Mouse (Mus musculus): ENCODE measurements around the gene Kank2. TPM values are rescaled to one million over a fixed set of nuclear protein-coding genes. Genes with fewer than 3 reads are reported as not detected.
"Not testable (repeated sequence)": the region's sequence is repeated elsewhere in the genome, so short reads cannot be mapped to it uniquely, and the experiment has no call there.

Kank2 gene
- total RNA-seq, 2 experiments from 2014 or later, result 7.4 to 7.6 TPM

DNA sequence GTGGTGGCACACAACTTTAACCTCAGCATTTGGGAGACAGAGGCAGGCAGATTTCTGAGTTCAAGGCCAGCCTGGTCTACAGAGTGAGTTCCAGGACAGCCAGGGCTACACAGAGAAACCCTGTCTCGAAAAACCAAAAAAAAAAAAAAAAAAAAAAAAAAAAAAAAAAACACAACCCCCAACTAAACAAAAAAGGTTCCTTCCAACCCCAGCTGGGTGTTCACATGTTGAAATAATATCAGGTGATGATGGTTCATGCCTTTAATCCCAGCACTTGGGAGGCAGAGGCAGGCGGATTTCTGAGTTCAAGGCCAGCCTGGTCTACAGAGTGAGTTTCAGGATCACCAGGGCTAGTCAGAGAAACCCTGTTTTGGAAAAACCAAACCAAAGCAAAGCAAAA lies 12.2 kb downstream of the Kank2 start:
- not testable (repeated sequence) for DNase-seq (ENCODE audit: low spot score in 2 of 2)

DNA sequence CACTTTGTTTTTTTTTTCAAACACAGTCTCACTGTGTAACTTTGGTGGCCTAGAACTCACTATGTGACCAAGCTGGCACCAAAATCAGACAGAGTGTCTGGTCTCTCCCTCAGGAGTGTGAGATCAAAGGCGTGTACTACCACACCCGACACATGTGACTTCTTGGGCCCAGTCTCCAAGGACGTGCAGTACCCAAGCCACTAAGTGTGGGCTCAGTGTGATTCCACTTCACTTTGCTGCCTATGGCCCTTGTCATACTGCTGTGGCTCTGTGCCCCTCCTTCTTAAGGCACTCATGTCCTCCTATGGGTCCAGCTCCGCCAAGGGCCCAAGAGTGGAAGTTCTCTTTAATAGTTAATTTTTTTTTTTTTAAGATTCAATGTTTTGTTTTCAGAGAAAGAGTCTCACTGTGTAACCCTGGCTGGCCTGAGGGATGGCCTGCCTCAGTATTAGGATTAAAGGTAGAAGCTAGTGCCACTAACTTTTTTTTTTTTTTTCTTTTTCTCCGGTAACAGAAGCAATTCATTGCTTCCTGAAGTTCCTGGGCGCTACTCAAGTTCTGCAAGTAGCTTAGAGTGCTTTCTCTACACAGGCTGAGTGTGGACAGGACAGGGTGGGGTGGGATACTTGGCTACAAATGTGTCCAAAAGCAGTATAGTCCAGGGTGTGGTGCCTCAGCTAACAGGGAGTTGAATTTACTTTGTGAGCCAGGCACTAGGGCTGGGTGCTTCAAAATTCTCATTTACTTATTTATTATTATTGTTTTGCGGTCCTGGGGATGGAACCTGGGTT lies 13.8 kb downstream of the Kank2 start:
- DNase-seq (ENCODE audit: low spot score in 2 of 2), result no peak

DNA sequence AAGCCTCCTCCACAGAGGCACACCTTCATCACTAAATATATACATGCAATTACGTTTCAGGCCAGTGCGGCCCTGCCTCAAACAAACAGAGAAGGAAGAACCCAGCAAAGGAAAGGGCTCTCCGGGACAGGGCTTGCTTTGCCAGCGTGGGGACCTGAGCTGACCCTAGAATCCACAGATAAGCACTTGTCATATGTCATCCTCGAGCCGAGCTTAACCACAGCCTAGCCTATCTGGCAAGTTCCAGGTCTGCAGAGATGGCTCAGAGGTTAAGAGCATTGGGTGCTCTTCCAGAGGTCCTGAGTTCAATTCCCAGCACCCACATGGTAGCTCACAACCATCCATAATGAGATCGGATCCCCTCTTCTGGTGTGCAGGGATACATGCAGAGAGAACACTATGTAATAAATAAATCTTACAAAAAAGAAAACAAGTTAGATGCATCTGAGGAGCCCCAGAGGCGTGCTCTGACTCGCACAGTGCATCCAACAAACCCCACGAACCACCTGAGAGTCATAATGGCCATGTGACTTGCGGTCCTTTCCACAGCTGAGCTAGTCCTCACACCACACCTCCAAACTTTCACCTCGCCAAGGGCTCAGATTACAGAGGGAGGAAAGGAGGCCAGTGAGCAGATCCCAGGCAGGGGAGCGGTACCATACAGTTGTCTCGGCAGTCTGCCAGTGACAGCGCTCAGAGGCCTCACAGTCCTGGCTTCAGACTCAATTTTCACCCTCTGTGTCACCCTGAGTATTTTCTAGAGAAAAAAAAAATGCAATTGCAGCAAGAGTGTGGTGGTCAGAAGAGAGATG lies 16.7 kb downstream of the Kank2 start:
- DNase-seq (ENCODE audit: low spot score in 2 of 2), result no peak

DNA sequence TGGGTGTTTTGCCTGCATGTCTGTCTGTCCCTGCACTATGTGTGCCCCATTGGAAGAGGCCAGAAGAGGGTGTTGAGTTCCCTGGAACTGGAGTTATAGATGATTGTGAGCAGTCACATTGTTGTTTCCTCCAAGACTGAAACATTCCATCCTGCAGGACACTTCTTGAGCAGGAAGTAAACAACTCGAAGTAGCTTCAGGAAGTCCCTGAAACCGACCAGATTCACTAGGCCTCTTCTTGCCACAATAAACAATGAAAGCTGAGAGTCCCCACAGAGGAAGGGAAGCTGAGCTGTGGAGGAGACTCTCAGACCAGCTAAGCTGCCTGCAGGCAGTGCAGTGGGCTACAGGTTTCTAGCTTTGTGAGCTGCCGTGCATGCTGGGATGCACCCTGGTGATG lies 20.8 kb downstream of the Kank2 start:
- no peak for DNase-seq (ENCODE audit: low spot score in 2 of 2)

DNA sequence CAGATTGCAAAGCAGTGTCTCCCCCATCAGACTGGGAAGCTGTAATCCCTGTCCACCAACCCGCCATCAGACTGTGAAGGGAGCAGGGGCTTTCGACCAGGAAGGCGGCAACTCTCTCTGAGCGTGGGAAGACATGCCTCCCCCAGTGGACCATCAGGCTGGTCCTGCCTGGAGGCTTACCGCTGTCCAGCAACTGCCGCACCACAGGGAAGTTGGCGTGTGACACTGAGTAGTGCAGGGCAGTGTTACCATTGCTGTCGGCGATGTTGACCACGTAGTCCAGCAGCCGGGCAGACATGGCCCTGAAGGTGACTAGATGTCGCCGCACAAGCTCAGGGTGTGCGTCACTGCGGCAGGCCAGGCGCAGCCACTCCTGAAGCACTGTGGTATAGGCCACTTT lies 24.2 kb downstream of the Kank2 start:
- no peak for DNase-seq (ENCODE audit: low spot score in 2 of 2)

DNA sequence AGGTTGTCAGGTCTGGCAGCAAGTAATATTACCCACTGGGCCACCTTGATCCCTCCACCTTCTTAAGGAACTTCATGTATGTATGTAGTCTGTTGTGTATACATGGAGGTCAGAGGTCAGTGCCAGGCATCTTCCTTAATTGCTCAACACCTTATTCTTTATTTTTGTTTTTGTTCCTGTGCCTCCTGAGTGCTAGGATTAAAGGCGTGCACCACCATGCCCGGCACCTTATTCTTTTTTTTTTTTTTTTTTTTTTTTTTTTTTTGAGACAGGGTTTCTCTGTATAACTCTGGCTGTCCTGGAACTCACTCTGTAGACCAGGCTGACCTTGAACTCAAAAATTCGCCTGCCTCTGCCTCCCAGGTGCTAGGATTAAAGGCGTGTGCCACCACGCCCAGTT lies 25.1 kb downstream of the Kank2 start:
- DNase-seq (ENCODE audit: low spot score in 2 of 2), result not testable (repeated sequence)

DNA sequence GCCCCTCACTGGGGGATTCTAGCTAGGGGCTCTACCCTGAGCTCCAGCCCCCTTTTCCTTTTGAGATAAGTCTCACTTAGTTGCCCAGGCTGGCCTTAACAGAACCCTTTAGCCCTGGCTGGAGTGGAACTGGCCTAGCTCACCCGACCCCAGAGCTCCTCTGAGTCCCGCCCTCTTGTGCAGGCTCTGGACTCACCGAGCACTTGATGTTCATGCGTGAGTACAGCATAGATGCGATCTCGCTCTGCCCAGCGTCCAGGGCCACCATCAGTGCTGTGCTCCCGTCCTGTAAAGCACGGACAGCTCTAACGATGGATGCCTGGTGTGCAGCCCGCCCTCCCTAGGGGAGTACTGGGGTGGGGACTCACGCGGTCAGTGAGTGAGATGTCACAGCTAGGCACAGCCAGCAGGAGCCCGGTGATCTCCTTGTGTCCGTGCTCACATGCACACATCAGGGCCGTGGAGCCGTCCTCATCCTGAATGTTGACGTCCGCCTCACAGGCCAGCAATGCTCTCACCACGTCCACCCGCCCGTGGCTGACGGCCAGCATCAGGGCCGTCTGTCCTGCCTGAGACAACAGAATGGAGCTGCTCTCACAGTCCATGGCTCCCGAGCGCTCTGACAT lies 28.9 kb downstream of the Kank2 start:
- no peak for DNase-seq (ENCODE audit: low spot score in 2 of 2)

DNA sequence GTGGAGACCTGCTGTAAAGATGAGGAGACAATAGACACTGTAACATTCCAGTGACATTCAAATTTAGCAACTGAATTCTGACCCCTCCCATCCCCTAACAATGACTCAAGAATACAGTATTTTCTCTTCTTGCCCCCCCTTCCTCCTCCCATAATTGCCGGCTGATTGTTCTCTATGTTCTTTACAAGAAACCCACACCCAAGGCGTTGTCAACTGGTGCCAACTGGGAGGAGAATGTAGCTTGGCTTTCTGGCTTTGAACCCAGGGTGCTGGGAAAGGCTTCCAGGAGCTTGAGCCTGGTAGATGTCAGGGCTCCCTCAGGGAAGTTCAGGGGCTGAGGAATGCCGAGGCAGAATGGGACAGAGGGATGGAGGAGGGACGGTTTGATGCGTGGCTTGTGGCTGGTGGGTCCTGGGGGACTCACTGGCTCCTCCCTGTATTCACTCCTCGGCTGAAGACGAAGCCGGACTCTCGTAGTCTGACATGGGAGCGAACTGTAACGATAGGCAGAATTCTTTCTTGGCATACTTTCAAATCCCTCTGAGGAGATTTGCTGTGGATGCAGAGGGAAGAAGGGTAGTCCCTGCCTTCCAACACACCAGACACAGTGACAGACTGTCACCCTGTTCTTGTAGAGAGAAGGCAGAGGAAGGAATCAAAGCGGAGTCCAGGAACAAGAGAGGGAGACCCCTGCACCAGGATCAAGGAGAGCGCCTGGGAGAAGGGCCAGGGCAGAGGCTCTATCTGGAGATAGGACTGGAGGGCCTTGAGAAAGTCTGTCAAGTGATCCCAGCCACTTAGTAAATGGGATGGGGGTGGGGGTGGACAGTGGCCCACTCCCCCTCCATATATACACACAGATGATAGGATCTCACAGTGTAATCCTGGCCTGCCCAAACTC lies 29.8 kb downstream of the Kank2 start:
- peak in 1 of 2 experiments; percentile 26 for DNase-seq (ENCODE audit: low spot score in 2 of 2)

DNA sequence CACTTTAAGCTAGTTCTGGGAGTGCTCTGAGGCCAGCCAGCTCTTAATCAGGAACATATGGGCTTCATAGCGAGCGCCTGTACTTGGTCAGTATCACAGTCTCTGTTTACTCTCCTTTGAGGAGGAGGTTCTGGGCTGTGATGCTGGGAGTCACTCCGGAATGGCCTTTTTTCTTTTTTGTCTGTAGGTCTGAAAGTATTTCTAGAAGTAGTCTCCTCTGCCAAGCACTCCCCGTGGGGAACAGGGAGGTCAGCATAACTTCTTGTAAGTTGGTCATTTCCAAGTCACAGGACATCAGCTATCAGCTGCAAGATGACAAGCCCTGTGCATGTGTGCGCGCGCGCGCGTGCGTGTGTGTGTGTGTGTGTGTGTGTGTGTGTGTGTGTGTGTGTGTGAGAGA lies 30.6 kb downstream of the Kank2 start:
- peak in 1 of 2 experiments; percentile 24 for DNase-seq (ENCODE audit: low spot score in 2 of 2)

DNA sequence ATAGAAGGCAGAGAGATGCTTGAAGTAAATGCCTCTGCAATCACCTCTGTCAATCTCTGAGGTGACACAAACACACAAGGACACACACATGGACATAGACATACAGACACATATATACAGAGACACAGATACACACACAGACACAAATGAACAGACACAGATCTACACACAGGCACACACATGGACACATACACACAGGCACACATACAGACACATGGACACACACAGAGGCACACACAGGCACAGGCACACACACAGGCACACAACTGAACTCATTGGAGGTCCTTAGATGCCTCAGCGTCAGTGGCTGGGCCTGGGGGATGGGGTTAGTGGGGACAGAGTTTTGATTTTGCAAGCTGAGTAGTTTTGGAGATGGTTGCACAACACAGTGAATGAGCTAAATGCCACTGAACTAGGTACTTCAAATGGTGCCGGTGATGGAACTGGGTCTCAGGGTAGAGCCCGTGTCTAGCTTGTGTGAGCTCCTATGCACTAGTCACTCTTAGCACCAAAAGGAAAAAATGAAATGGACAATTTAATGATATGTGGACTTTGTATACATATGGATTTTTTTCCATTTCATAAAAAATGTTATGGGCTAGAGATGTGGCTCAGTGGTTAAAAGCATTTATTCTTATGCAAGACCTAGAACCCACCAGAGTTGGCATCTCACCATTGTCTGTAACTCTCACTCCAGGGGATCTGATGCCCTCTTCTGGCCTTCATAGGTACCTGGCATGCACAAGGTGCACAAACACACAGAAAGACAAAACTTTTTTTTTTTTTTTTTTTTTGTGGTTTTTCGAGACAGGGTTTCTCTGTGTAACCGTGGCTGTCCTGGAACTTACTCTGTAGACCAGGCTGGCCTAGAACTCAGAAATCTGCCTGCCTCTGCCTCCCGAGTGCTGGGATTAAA lies 34.2 kb downstream of the Kank2 start:
- DNase-seq (ENCODE audit: low spot score in 2 of 2), result no peak

DNA sequence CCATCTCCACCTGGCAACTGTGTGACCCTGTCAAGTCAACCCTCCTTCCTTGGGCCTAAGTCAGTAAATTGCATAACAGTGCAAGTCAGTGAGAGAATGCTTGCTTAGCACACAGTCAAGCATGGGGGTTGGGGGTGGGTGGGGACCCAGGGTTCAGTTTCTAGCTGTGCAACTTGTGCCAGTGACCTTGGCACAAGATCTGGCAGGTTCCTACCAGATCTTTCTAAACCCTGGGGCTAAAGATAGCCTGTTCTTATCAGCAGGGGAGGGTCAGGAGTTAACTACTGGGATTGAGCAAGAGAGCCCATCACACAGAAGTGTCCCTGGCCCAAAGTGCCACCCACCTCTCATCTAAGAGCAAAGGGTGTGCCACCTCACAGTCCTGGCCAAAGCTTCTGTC lies 36.4 kb downstream of the Kank2 start:
- no peak for DNase-seq (ENCODE audit: low spot score in 2 of 2)

DNA sequence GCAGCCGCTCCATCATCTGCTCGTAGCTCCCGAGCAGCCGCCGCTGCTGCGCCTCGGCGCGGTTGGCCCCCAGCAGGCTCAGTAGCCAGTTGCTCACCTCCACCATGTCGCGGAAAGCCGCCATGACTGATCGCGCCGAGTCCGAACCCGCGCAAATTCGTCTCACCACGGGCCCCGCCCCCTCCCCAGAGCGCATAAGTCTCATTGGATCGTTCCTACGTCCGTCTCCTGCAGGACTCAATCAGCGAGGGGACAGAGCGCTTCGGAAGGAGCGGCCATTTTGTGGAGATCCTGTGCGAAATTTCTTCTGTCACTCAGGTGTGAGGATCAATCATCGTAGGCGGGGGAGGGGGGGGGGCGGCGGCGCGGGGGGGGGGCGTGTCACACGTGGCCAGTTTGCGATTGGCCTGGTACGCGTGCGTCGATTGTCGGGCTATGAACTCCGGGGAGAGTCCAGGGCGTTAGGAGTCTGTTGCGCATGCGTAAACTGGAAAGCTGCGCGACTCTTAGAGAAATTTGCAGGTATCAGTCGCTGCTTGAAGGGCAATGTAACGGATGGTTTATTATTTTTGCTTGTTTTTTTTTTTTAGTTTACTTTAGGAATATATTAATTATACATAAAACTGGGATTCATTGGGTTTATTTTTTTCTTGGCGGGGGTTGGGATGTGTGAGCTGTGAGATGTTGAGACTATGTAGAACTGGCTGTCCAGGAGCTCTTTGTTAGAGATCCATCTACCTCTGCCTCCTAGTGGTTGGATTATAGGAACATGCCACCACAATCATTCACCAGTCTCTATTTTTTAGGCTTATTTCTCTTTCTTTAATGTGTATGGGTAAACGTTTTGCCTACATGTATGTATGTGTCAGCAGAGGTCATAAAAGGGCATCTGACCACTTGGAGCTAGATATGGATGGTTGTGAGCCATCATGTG lies 38.1 kb downstream of the Kank2 start, which contains the start of gene Spc24:
TSS of gene Spc24 (minus strand) at position 149 of the 934 bp plus-strand sequence.
- DNase-seq (ENCODE audit: low spot score in 2 of 2), result peak; percentile 91 to 97

DNA sequence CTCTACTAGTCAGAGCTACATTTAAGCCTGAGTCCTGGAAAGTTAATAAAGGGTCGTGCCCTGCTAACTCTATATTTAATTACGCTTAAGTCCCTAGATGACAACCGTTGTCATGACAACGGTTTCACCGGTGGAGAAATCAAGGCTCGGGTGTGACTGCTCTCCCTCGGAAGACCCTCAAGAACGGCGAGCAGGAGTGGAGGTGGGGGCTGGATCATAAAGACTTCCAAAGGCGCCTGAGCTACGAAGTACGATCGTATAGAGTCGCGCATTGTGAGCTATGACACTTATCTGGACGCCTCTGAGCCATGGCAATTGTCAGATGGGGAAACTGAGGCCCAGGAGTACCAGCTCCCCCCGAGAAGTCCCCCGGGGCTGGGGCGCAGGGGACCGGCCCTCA lies 38.8 kb downstream of the Kank2 start:
- no peak for DNase-seq (ENCODE audit: low spot score in 2 of 2)

DNA sequence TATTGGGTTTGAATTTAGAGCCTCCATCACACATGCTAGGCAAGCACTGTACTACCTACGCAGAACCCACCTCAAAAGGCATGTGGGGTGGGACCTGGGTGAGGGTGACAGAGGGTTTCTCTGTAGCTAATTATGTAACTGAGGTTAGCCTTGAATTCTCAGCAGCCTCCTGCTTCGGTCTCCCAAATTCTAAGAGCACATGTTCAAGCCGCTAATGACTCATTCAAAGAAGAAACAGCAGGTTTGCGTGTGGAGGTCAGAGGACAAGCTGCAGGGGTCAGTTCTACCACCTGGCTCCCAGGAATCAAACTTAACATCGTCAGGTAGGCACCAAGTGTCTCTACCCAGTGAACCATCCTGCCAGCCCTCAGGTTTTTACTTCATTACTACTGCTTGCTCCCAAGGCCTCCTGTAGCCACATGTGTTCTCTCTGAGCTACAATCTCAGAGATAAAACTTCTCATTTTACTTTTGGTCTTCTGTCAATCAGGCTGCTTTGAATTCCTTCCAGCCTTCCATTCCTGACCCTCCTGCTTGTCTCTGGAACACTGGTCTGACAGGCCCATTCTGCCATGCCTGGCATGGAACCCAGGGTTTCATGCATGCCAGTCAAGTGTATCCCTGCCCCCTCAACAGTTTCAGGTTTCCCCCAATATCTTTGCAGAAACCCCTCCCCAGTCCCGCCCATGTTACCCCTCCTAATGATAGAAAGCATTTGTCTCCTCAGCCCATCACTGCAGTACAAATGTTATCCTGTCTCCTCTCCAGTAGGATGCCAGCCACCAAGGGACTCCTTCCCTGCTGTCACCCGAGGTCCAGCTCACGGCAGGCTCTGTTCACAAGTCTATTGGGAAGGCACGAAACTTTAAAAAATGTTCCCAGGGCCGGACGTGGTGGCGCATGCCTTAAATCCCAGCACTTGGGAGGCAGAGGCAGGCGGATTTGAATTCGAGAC lies 39.7 kb downstream of the Kank2 start:
- no peak for DNase-seq (ENCODE audit: low spot score in 2 of 2)

DNA sequence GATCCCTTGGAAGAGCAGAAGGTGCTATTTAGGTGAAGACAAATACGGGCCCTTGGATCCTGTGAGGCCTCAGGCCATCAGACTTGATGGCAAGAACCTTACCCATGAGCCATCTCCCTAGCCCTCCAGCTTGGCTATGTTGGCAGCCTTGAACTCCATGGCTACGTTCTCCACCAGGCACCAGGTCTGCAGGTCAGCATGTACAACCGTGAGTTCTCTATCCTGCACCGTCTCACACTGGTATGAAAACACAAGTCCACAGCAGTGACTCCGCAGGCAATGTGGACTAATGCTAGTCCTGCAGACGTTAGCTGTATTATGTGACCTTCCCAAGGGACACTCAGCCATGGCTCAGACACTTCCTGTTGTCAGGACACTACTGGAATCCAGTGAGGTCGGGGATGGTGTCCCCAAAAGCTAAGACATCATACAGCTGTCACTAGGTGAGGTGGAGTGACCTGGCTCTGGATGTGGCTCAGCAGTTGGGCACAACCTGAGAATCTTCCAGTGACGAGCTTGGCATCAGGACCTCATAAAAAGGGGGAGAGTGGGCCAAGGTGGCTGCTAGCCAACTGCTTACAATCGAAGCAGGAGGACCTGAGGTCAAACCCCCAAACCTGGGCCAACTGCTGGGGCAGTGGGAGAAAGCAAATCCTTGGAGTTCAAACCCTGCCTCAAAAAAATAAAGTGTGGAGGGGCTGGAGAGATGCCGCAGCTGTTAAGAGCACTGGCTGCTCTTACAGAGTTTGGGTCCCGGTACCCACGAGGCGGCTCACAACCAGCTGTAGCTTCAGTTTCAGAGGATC lies 43.8 kb downstream of the Kank2 start:
- DNase-seq (ENCODE audit: low spot score in 2 of 2), result no peak

DNA sequence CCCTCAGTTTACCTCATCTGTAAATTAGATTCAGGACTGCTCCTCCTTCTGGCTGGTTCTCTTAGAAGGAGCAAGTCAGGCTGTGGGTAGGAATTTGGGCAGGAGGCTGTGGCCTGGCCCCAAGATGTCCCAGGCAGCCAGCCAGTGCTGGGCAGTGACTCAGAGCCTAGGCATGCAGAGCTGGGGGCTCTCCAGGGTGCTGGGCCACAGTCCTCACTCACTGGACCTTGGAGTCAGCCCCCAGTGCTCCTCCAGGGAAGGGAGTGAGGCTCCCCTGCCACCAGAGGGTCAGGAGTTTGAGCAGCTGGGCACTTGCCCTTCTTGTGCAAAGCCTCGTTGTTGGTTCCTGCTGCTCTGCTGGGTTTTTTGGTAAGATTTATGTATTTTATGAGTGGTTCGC lies 44.5 kb downstream of the Kank2 start:
- no peak for DNase-seq (ENCODE audit: low spot score in 2 of 2)

All from layer of hippocampus, adult 18-20 months (tissue).